Mouse (Mus musculus): ENCODE measurements around the gene Olfr221.

DNA sequence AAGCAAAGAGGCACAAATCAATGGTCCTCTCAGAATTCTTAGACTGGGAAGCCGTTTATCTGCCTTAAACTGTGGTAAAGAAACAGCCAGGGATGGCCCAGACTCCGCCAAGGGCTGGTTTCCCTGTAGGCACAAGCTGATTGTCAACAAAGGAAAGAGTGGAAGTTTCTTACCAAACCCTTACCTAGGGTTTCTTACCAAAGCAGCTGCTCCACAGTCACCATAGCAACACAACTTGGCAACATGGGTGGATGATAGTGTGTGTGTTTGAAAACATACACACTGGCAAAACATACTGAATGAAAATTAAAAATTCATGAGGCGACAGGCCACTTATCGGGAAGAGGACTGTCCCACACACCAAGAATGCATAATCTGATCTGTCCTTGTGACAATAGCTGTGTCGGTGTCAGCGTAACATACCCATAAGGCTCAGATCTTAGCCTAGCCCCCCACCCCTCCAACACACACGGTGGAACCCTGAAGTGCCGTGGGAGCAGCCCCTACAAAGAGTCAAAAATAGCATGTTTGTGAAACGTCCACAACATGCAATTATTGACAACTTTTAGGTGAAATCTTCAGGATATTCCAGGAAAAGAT is 3.8 kb upstream of the Olfr221 start:
- no peak for TF ChIP-seq CTCF (IDR thresholded peaks at IDR 0.05; ENCODE audit: borderline replicate concordance, insufficient read depth, low read length)
- no peak for TF ChIP-seq POLR2A (IDR thresholded peaks at IDR 0.05; ENCODE audit: low read depth, low read length)

All from embryonic fibroblast, embryonic 13.5 days (primary cell).